Mouse (Mus musculus) intestine, postnatal 0 days (tissue): Measurements from ENCODE around the gene Orai3. TPM values are rescaled to one million over a fixed set of nuclear protein-coding genes. Genes with fewer than 3 reads are reported as not detected.

ENCODE experiments used
- ATAC-seq: fragments of 200-750 bp; cut with Nextera tagmentation; 2 replicates; pipeline ENCODE4 v1.8.0; 2017; ENCODE audit warnings: mild to moderate bottlenecking, moderate TSS enrichment, moderate library complexity
- H3K27ac ChIP-seq: fragments of 300-500 bp; sonication (generic); 2 replicates; pipeline ENCODE4 v1.5.1; 2014; ENCODE audit warnings: mild to moderate bottlenecking, low read depth, low read length, moderate library complexity
- H3K27me3 ChIP-seq: fragments of 300-500 bp; sonication (generic); replicated peaks from 2 replicates; pipeline ENCODE4 v1.6.1; 2014; ENCODE audit warnings: low read length, mixed read lengths; ENCODE audit not compliant: control insufficient read depth, insufficient read depth
- H3K36me3 ChIP-seq: fragments of 300-500 bp; sonication (generic); 2 replicates; pipeline ENCODE4 v1.6.1; 2014; ENCODE audit warnings: mild to moderate bottlenecking, moderate library complexity; ENCODE audit not compliant: control insufficient read depth, insufficient read depth
- H3K4me1 ChIP-seq: fragments of 300-500 bp; sonication (generic); replicated peaks from 2 replicates; pipeline ENCODE4 v1.6.1; 2014; ENCODE audit warnings: antibody characterized with exemption, low read length, mixed read lengths; ENCODE audit not compliant: control insufficient read depth, insufficient read depth
- H3K4me2 ChIP-seq: fragments of 300-500 bp; sonication (generic); replicated peaks from 2 replicates; pipeline ENCODE4 v1.6.1; 2014; ENCODE audit warnings: low read depth, mild to moderate bottlenecking, moderate library complexity
- H3K4me3 ChIP-seq: fragments of 300-500 bp; sonication (generic); 2 replicates; pipeline ENCODE4 v1.5.1; 2014; ENCODE audit warnings: low read depth, low read length
- H3K9ac ChIP-seq: fragments of 300-500 bp; sonication (generic); 2 replicates; pipeline ENCODE4 v1.6.1; 2014; ENCODE audit warnings: mild to moderate bottlenecking, low read depth, low read length
- H3K9me3 ChIP-seq: fragments of 300-500 bp; sonication (generic); 2 replicates; pipeline ENCODE4 v1.6.1; 2016; ENCODE audit warnings: mixed run types; ENCODE audit not compliant: control insufficient read depth
- CTCF ChIP-seq: sonication (generic); IDR thresholded peaks from 2 replicates; pipeline ENCODE4 v1.5.1; 2016; ENCODE audit warnings: low read depth, mild to moderate bottlenecking, control low read depth, antibody characterized with exemption, moderate library complexity
- WGBS: fragments of 180-500 bp; shearing (Covaris S2); extraction: QIAGEN DNeasy Blood & Tissue Kit; methylation state at CpG from one replicate; pipeline ENCODE4 v1.1.7; 2014; 5-methylcytosine and 5-hydroxymethylcytosine counted together
- polyA plus RNA-seq: library from polyadenylated mRNA; unstranded; fragments of >200 nt; fragmentation: Nextera tagmentation; extraction: Ambion mirVana; gene quantifications from 2 replicates; pipeline ENCODE4 v1.2.1, GENCODE M21; 2015

Gene Orai3
- polyA plus RNA-seq, 1 experiment from 2014 or later: 18.7 TPM

- no peak for ATAC-seq
- Histone ChIP-seq H3K4me3 (no peak overlapping the region), H3K4me1 (no peaks in the 10 kb centered on the region), H3K4me2 (no peak overlapping the region), H3K27me3 (no peaks in the 10 kb centered on the region), H3K9me3 (no peaks in the 10 kb centered on the region), H3K36me3 (peaks cover 54% of the 10 kb centered on the region), H3K9ac (no peak overlapping the region), H3K27ac (no peak overlapping the region)
- WGBS: 59% methylated on average over 6 of the region's 6 CpGs
- TF ChIP-seq CTCF: no peak
Measured at GRCm38 (mm10) chr7:127759716-127760115, 9.9 kb upstream of the Orai3 start.

- no peak overlapping the region for H3K4me2 ChIP-seq
- TF ChIP-seq CTCF: no peak
- no peak overlapping the region for H3K9ac ChIP-seq
- WGBS: 34% methylated on average over 3 of the region's 3 CpGs
- H3K36me3 ChIP-seq: peaks cover 48% of the 10 kb centered on the region
- H3K27ac ChIP-seq: peak overlapping the region; percentile 3; the same call in 1 of the 2 replicates
- no peak overlapping the region for H3K4me3 ChIP-seq
- H3K9me3 ChIP-seq: no peaks in the 10 kb centered on the region
- H3K4me1 ChIP-seq: no peaks in the 10 kb centered on the region
- ATAC-seq: peak; percentile 22; the same call in 1 of the 2 replicates
- H3K27me3 ChIP-seq: no peaks in the 10 kb centered on the region
Measured at GRCm38 (mm10) chr7:127760478-127760877, 9.1 kb upstream of the Orai3 start.

GRCm38 (mm10) chr7:127761026-127761425 is 8.6 kb upstream of the Orai3 start:
- Histone ChIP-seq H3K36me3 (peaks cover 50% of the 10 kb centered on the region), H3K9me3 (no peaks in the 10 kb centered on the region), H3K4me1 (no peaks in the 10 kb centered on the region), H3K9ac (no peak overlapping the region), H3K27me3 (no peaks in the 10 kb centered on the region), H3K4me2 (no peak overlapping the region), H3K4me3 (no peak overlapping the region), H3K27ac (0 out of 2 replicates have a peak overlapping the region, but pooled peaks have one; percentile 3)
- ATAC-seq: peak; percentile 56
- 23% methylated on average over 7 of the region's 7 CpGs for WGBS
- TF ChIP-seq CTCF: peak; percentile 98

GRCm38 (mm10) chr7:127763642-127764041 is 6.0 kb upstream of the Orai3 start:
- WGBS: 87% methylated on average over 4 of the region's 4 CpGs
- Histone ChIP-seq H3K9me3 (no peaks in the 10 kb centered on the region), H3K27ac (no peak overlapping the region), H3K9ac (no peak overlapping the region), H3K27me3 (no peaks in the 10 kb centered on the region), H3K36me3 (peaks cover 50% of the 10 kb centered on the region), H3K4me2 (no peak overlapping the region), H3K4me1 (0 out of 2 replicates have a peak, but pooled peaks cover 3% of the 10 kb centered on the region), H3K4me3 (no peak overlapping the region)
- TF ChIP-seq CTCF: no peak
- no peak for ATAC-seq

GRCm38 (mm10) chr7:127765756-127766155 is 3.9 kb upstream of the Orai3 start:
- ATAC-seq: no peak
- Histone ChIP-seq H3K4me2 (no peak overlapping the region), H3K36me3 (peaks cover 50% of the 10 kb centered on the region), H3K27ac (no peak overlapping the region), H3K9ac (no peak overlapping the region), H3K27me3 (no peaks in the 10 kb centered on the region), H3K4me3 (no peak overlapping the region), H3K4me1 (peaks cover 3% of the 10 kb centered on the region; the same call in 1 of the 2 replicates), H3K9me3 (no peaks in the 10 kb centered on the region)
- TF ChIP-seq CTCF: no peak
- WGBS: 57% methylated on average over 2 of the region's 2 CpGs

GRCm38 (mm10) chr7:127766851-127767609 is 2.6 kb upstream of the Orai3 start:
- no peak for TF ChIP-seq CTCF
- Histone ChIP-seq H3K9me3 (no peaks in the 10 kb centered on the region), H3K27me3 (no peaks in the 10 kb centered on the region), H3K4me1 (peaks cover 3% of the 10 kb centered on the region; the same call in 1 of the 2 replicates), H3K27ac (no peak overlapping the region), H3K9ac (no peak overlapping the region), H3K4me3 (no peak overlapping the region), H3K36me3 (peaks cover 43% of the 10 kb centered on the region), H3K4me2 (no peak overlapping the region)
- no peak for ATAC-seq
- 72% methylated on average over 17 of the region's 17 CpGs for WGBS
